Mouse (Mus musculus) thymus, postnatal 14 days (tissue): ENCODE measurements around the gene Gm28051.
A peak's percentile ranks its signal among the peaks of the same experiment; 100 is the strongest.

ENCODE experiments used
- DNase-seq: peaks from one replicate; pipeline ENCODE4 v3.0.0; 2021

The Gm28051 gene

GRCm38 (mm10) chr12:102683438-102683837 is 74.1 kb downstream of the Gm28051 start:
- DNase-seq = no peak

DNA sequence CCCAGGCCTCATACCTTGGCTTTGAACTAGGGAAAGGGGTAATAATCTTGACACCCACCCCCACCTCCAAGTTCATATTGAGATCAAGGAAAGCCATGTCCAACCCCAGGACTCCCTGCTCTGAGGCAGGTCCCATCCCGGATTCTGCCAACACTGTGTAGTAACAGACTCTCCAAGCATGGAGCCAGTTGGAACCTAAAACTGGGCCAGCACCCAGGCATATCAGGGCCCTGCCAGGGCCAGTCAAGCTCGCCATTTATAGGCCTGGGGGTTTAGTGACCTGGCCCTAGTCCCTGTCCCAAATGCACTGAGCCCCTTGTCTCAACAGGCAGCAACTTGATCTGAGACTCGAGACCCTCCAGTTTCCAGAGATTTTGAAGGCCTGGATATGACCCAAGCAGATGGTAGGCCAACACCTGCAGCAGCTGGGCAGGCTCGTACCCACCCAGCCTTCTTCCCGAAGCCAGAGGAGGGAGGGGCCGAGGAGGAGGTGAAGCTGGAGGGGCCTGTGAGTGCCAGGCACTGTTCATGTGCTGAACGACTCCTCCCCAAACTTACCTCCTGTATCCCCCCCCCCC is 74.8 kb downstream of the Gm28051 start:
- DNase-seq = no peak

GRCm38 (mm10) chr12:102682085-102682484 is 75.5 kb downstream of the Gm28051 start:
- no peak for DNase-seq

DNA sequence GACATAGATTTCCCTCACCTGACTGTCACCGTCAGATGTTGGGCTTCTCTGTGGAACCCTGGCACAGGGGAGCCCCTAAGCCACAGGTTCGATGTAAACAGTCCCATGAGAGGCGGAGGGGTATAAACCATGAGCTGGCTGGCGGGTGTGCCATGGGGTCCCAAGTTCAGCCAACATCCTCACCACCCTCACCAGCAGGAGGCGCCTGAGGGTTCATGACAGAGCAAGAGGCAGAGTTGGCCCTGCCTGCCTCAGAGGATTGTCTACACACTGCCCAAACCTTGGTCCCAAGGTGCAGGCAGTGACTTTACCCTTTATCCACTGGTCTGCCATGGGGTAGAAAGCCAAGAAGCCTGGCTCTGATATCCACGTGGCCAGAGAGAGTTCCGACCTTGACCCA is 76.0 kb downstream of the Gm28051 start:
- peak; percentile 83 for DNase-seq

GRCm38 (mm10) chr12:102678820-102679219 is 78.7 kb downstream of the Gm28051 start:
- DNase-seq = no peak

DNA sequence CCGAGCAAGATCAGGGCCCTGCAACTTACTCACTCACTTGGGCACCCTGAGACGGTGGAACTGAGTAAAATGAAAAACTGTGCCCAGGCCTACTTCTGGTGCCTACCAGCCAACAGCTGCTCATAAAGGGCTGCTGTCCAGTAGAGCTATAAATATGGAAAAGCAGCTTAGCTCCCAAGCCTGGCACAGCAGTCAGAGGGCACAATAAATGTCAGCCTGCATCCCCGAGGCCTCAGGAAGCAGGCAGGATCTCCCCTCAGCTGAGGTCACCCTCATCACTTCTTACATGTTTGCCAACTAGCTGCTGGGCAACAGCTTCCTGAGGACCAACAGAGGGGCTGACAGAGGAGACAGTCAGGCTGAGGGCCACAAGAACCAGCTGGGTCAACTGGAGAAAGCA is 80.5 kb downstream of the Gm28051 start:
- no peak for DNase-seq

DNA sequence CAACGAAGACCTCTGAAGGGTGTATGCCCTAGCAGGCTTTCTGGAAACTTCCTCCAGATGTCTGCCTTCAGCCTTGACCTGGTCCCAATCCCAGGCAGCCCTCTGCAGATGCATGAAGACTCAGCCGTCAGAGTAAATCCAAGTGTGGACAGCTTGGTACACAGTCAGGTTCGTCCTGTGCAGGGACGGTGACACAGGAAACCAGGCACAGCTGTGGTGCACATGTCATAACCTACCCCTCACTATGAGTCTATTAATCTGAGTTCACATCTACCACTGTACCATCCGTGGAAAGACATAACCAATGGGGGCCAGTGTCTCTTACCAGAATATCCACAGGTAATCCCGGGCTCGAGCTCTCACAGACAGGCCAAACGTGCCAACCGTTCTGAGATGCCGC is 83.0 kb downstream of the Gm28051 start:
- DNase-seq = peak; percentile 45

DNA sequence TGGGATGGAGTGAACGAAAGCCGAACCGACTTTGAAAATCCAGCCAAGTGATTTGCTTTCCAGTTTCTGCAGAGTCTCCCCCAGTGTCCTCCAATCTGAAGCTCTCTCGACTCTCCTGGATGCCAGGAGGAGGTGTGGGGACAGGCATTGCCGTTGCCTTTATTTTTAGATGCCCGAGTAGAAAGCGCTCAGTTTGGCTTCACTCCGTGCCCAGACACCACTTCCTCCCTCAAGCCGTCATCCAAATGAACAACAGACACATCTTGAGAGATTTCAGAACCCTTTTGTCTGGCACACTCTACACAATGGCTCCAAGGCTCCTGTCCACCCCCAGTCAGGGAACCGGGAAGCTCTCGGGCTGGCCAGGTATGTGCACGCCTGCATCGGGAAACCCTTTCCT is 83.4 kb downstream of the Gm28051 start:
- peak; percentile 37 for DNase-seq

GRCm38 (mm10) chr12:102672857-102673839 is 84.4 kb downstream of the Gm28051 start:
- peak; percentile 39 for DNase-seq

DNA sequence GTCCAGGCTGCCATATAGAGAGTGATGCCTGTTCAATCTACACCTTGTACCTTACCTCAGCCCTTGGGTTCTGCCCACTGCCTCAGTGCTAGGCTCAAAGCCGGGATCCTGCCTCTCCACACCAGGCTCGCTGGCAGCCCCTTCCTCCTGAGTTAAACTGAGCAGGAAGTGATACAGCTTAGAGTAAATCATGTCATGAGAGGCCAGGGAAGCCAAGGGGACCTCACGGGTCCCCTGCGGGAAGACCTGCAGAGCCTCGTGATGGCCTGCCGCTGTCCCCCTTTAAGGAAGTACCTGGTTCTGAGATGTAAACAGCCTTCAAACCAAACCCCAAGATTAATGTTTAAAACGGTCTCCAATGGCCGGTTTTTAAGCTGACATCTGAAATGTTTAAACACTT is 85.4 kb downstream of the Gm28051 start:
- no peak for DNase-seq

DNA sequence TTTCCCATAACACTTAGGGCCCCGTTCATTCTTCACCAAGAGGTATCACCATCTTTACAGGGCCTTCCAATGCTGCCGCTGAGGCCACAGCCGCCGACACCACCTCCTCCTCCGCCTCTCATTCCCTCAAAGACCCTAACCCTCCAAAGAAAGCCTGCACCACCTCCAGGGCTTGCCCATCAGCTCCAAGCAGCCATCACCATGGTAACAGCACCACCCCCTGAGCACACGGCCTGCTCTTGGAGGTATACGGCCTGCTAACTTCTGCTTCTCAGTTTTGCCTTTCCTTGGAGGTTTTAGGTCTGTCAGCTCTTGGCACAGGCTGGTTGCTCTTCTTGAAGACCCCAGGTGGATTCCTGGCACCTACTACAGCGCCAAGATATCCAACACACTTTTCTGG is 86.7 kb downstream of the Gm28051 start:
- no peak for DNase-seq
